Mouse (Mus musculus): ENCODE measurements around the gene Coro1c.
"Not testable (repeated sequence)": the region's sequence is repeated elsewhere in the genome, so short reads cannot be mapped to it uniquely, and the experiment has no call there.

Coro1c gene

GRCm38 (mm10) chr5:113827991-113828411 lies 80.6 kb downstream of the Coro1c start:
- DNase-seq (ENCODE audit: low read depth): no peak

GRCm38 (mm10) chr5:113826619-113827018 lies 81.9 kb downstream of the Coro1c start:
- DNase-seq (ENCODE audit: low read depth): no peak

GRCm38 (mm10) chr5:113825558-113825957 lies 83.0 kb downstream of the Coro1c start:
- DNase-seq (ENCODE audit: low read depth): no peak

- DNase-seq (ENCODE audit: low read depth): no peak
Observed at GRCm38 (mm10) chr5:113824228-113824627, 84.3 kb downstream of the Coro1c start.

GRCm38 (mm10) chr5:113818572-113818971 lies 90.0 kb downstream of the Coro1c start:
- no peak for DNase-seq (ENCODE audit: low read depth)

- DNase-seq (ENCODE audit: low read depth): no peak
Observed at GRCm38 (mm10) chr5:113815638-113816152, 92.9 kb downstream of the Coro1c start.

GRCm38 (mm10) chr5:113815041-113815389 lies 93.5 kb downstream of the Coro1c start:
- DNase-seq (ENCODE audit: low read depth): no peak

GRCm38 (mm10) chr5:113814111-113815040 lies 94.2 kb downstream of the Coro1c start:
- DNase-seq (ENCODE audit: low read depth): no peak

- DNase-seq (ENCODE audit: low read depth): no peak
Observed at GRCm38 (mm10) chr5:113813608-113814007, 95.0 kb downstream of the Coro1c start.

- no peak for DNase-seq (ENCODE audit: low read depth)
Observed at GRCm38 (mm10) chr5:113812638-113813037, 95.9 kb downstream of the Coro1c start.

GRCm38 (mm10) chr5:113811824-113812420 lies 96.6 kb downstream of the Coro1c start:
- not testable (repeated sequence) for DNase-seq (ENCODE audit: low read depth)

- DNase-seq (ENCODE audit: low read depth): no peak
Observed at GRCm38 (mm10) chr5:113810111-113810510, 98.4 kb downstream of the Coro1c start.

GRCm38 (mm10) chr5:113808177-113808576 lies 100.4 kb downstream of the Coro1c start:
- no peak for DNase-seq (ENCODE audit: low read depth)

- no peak for DNase-seq (ENCODE audit: low read depth)
Observed at GRCm38 (mm10) chr5:113807712-113808111, 100.8 kb downstream of the Coro1c start.

- no peak for DNase-seq (ENCODE audit: low read depth)
Observed at GRCm38 (mm10) chr5:113806414-113806813, 102.1 kb downstream of the Coro1c start.

GRCm38 (mm10) chr5:113805301-113805700 lies 103.3 kb downstream of the Coro1c start:
- no peak for DNase-seq (ENCODE audit: low read depth)

- no peak for DNase-seq (ENCODE audit: low read depth)
Observed at GRCm38 (mm10) chr5:113804395-113804966, 104.1 kb downstream of the Coro1c start.

GRCm38 (mm10) chr5:113800280-113800679 lies 108.3 kb downstream of the Coro1c start, which contains the start of gene Tmem119:
Tmem119 (minus strand) TSS chr5:113800516.
- DNase-seq (ENCODE audit: low read depth): peak; percentile 79

- DNase-seq (ENCODE audit: low read depth): no peak
Observed at GRCm38 (mm10) chr5:113799691-113800090, 108.9 kb downstream of the Coro1c start.

- no peak for DNase-seq (ENCODE audit: low read depth)
Observed at GRCm38 (mm10) chr5:113798525-113798924, 110.0 kb downstream of the Coro1c start.

GRCm38 (mm10) chr5:113797149-113797882 lies 111.2 kb downstream of the Coro1c start:
- DNase-seq (ENCODE audit: low read depth): no peak
